Mouse (Mus musculus) adrenal gland, adult 10 weeks (tissue): ENCODE results near the gene Bpnt1. TPM values are rescaled to one million over a fixed set of nuclear protein-coding genes. Genes with fewer than 3 reads are reported as not detected.

Experiments used
- polyA plus RNA-seq: library from polyadenylated mRNA; stranded (reverse); fragments of 350-450 nt; fragmentation: Illumina TruSeq; extraction: RNeasy Lipid Tissue Mini Kit (QIAGEN cat#74804); gene quantifications from one replicate; pipeline ENCODE4 v1.2.3, GENCODE M21; 2014; ENCODE audit warnings: low read depth, low replicate concordance

Gene Bpnt1
- polyA plus RNA-seq = 145 TPM

DNA sequence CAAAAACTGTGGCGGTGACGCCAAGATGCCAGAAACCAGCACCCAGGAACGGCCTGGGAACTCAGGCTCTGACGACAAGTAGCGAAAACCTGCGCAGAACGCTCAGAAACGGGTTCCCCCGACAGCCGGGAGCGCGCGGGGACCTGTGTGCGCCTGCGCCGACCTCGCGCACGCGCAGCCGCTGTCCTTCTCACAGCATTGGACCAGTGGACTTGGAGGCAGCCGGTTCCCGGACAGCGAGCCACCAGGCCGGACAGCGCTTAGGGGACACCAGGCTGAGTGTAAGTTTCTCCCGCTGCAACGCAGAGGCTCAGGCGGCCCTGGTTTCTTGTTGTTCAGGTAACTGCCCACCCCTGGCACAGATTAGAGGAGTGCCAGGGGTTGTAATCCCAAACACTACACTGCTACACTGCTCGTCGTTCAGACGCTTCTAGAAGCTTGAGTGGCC lies at the start of gene Bpnt1:
Gene Bpnt1 (plus strand): TSS at position 167 of the 448 bp plus-strand sequence.

GRCm38 (mm10) chr1:185328721-185329610 lies 3.0 kb upstream of the Bpnt1 start, which contains the start of gene Iars2:
TSS of gene Iars2 (minus strand) at chr1:185329396.

DNA sequence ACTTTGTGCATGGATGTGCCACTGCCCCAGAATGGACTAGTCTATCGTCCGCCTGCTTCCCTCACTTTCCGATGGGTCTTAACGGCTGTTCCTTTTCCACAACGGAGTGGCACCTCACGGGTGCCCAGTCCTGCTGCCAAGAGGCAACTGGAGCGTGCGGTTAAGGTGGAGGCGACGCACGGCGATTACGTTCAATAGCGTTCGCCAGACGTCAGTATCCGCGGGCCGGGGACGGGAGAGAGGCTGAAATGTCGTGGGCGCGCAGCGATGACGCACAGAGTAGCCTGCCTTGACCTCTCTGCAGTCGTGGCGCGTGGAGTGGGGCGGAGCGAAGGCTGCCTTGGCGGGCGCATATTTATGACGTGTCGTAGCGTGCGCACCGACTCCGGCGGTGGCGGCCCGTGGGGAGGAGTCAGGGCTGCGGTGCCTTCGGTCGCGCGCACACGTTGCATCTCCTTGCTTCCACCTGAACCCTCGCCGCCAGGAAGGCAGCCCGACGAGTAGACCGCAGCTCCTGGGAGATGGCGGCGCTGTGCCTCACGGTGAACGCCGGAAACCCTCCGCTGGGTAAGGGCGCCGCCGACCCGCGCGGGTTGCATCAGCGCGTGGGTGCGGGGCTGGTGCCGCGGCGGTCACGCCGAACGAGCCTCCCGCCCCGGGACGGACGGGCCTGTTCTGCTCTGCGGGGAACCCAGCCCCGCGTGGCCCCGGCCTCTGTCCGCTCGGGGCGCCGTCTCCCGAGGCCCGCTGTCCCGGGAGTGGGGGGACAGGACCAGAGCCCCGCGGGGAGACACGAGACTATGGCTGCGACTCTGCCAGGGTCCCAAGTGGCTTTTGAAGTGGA lies 30.9 kb downstream of the Bpnt1 start, which contains the start of gene Eprs:
Gene Eprs (plus strand): TSS at position 368 of the 844 bp plus-strand sequence.

Other genes with a start within 250 kb of the Bpnt1 start
- 29.5 TPM for gene Rab3gap2, start 128.0 kb upstream of the Bpnt1 start, polyA plus RNA-seq
- 75.5 TPM for gene Iars2, start 2.8 kb upstream of the Bpnt1 start, polyA plus RNA-seq
- 112 TPM for gene Eprs, start 30.9 kb downstream of the Bpnt1 start, polyA plus RNA-seq
- gene Slc30a10, start 122.7 kb downstream of the Bpnt1 start, polyA plus RNA-seq = not detected